Mouse (Mus musculus): Measurements from ENCODE around the gene Gtpbp2. TPM values are rescaled to one million over a fixed set of nuclear protein-coding genes. Genes with fewer than 3 reads are reported as not detected.
A peak's percentile ranks its signal among the peaks of the same experiment; 100 is the strongest.

The Gtpbp2 gene
- polyA plus RNA-seq, 1 experiment: 25.8 TPM

- H3K27me3 ChIP-seq (ENCODE audit: control insufficient read depth, insufficient read depth, low read length, poor library complexity, severe bottlenecking): no peaks in the 10 kb centered on the region
- TF ChIP-seq CTCF (IDR thresholded peaks at IDR 0.05; ENCODE audit: low read depth, low read length) (no peak), POLR2A (IDR thresholded peaks at IDR 0.05; ENCODE audit: insufficient read depth, low read length) (peak; percentile 21)
- H3K27ac ChIP-seq (ENCODE audit: insufficient read depth, low read length): no peak within 1 kb of the TSS
- peaks cover 5% of the 10 kb centered on the region for H3K36me3 ChIP-seq (ENCODE audit: control insufficient read depth, insufficient read depth, low read length, poor library complexity, severe bottlenecking)
- peak within 1 kb of the TSS; percentile 69 for H3K4me3 ChIP-seq (ENCODE audit: low read depth, low read length)
- no peak within 1 kb of the TSS for H3K9ac ChIP-seq (ENCODE audit: low read depth, poor library complexity, severe bottlenecking)
- H3K9me3 ChIP-seq (replicated peaks; ENCODE audit: control insufficient read depth, insufficient read depth, low read length, poor library complexity, severe bottlenecking): no peaks in the 10 kb centered on the region
- H3K4me1 ChIP-seq (ENCODE audit: control insufficient read depth, insufficient read depth, low read length): peaks cover 2% of the 10 kb centered on the region
These were observed 17.0 kb upstream of the Gtpbp2 start, which contains the start of gene Rsph9 for GRCm38 (mm10) chr17:46143578-46144423. TSS of gene Rsph9 (minus strand) at chr17:46144216.

DNA sequence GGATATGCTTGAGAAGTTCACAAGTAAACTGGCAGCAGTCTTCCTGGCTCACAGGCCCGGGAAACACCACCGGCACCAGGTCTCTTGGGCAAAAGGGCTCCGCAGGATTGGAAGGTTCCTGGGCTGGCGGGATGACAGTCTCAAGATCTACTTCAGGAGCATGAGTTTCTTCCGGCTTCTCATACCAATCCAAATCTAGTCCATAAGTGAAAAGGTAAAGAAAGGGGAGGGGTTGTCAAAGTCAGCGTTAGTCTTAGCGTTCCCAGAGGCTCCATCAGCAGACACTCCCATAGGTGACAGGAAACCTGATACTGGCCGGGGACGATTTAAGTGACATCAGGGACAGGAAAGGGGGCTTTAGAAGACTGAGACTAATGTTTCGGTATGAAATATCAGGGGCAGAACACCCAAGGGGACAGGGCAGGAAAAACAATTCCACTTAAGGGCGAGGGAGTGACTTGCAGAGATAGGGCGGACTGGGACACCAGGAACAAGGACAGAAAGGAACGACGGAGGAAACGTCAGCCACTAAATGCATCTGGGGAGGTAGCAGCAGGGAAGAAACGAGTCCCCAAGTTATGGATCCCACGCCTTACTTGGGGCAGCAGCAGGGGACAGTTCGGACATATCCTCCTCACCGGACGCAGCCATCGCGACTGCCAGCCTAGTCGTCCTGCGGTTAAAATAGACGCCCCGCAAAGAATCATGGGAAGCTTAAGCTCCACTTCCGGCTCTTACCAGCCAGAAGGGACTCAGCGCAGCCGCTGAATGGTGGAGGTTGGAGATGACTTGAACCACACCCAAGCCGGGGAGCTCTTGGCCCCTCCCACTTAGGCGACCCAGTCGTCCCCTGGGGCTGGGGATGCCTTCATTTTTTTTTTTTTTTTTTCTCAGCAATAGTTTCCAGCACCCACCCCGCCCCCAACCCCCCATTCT lies 7.7 kb upstream of the Gtpbp2 start, which contains the start of gene Mad2l1bp:
TSS of gene Mad2l1bp (minus strand) at position 707 of the 936 bp plus-strand sequence.
- Histone ChIP-seq H3K27ac (ENCODE audit: insufficient read depth, low read length) (no peak within 1 kb of the TSS), H3K4me1 (ENCODE audit: control insufficient read depth, insufficient read depth, low read length) (no peaks in the 10 kb centered on the region)

GRCm38 (mm10) chr17:46154336-46154735 lies 6.5 kb upstream of the Gtpbp2 start:
- Histone ChIP-seq H3K36me3 (ENCODE audit: control insufficient read depth, insufficient read depth, low read length, poor library complexity, severe bottlenecking) (peaks cover 3% of the 10 kb centered on the region; the same call in 1 of the 2 replicates), H3K9ac (ENCODE audit: low read depth, poor library complexity, severe bottlenecking) (no peak overlapping the region), H3K27ac (ENCODE audit: insufficient read depth, low read length) (no peak overlapping the region), H3K4me1 (ENCODE audit: control insufficient read depth, insufficient read depth, low read length) (peaks cover 2% of the 10 kb centered on the region), H3K4me3 (ENCODE audit: low read depth, low read length) (no peak overlapping the region), H3K27me3 (ENCODE audit: control insufficient read depth, insufficient read depth, low read length, poor library complexity, severe bottlenecking) (no peaks in the 10 kb centered on the region), H3K9me3 (replicated peaks; ENCODE audit: control insufficient read depth, insufficient read depth, low read length, poor library complexity, severe bottlenecking) (no peaks in the 10 kb centered on the region)
- TF ChIP-seq POLR2A (IDR thresholded peaks at IDR 0.05; ENCODE audit: insufficient read depth, low read length): no peak
- TF ChIP-seq EP300 (IDR thresholded peaks at IDR 0.05; ENCODE audit: insufficient read depth, low read depth, low read length): no peak
- TF ChIP-seq CTCF (IDR thresholded peaks at IDR 0.05; ENCODE audit: low read depth, low read length): no peak

More for the DNA sequence above, 7.7 kb upstream of the Gtpbp2 start, which contains the start of gene Mad2l1bp:
- H3K9me3 ChIP-seq (replicated peaks; ENCODE audit: control insufficient read depth, insufficient read depth, low read length, poor library complexity, severe bottlenecking): no peaks in the 10 kb centered on the region
- H3K9ac ChIP-seq (ENCODE audit: low read depth, poor library complexity, severe bottlenecking): peak within 1 kb of the TSS; percentile 54
- H3K36me3 ChIP-seq (ENCODE audit: control insufficient read depth, insufficient read depth, low read length, poor library complexity, severe bottlenecking): peaks cover 3% of the 10 kb centered on the region; the same call in 1 of the 2 replicates
- H3K4me3 ChIP-seq (ENCODE audit: low read depth, low read length): peak within 1 kb of the TSS; percentile 85
- TF ChIP-seq POLR2A (IDR thresholded peaks at IDR 0.05; ENCODE audit: insufficient read depth, low read length) (peak; percentile 98), EP300 (IDR thresholded peaks at IDR 0.05; ENCODE audit: insufficient read depth, low read depth, low read length) (no peak)
- H3K27me3 ChIP-seq (ENCODE audit: control insufficient read depth, insufficient read depth, low read length, poor library complexity, severe bottlenecking): no peaks in the 10 kb centered on the region

- H3K9me3 ChIP-seq (replicated peaks; ENCODE audit: control insufficient read depth, insufficient read depth, low read length, poor library complexity, severe bottlenecking): no peaks in the 10 kb centered on the region
- TF ChIP-seq CTCF (IDR thresholded peaks at IDR 0.05; ENCODE audit: low read depth, low read length): no peak
- no peaks in the 10 kb centered on the region for H3K27me3 ChIP-seq (ENCODE audit: control insufficient read depth, insufficient read depth, low read length, poor library complexity, severe bottlenecking)
These were observed 4.2 kb upstream of the Gtpbp2 start for GRCm38 (mm10) chr17:46156680-46157079.

DNA sequence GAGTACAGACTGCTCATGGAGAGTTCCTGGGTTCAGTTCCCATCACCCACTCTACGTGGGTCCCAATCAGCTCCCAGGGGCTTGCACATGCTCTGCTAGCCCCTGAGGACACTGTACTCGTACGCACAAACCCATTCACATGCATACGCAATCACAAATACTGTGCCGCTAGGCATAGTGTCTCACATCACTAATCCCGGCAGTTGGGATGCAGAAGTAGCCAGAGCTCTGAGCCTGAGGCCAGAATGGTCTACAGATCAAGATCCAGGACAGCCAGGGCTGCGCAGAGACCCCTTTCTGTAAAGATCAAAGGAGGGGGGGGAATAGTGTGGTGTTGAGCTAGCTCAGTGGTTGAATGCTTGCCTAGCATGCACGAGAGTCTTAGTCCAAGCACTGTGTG lies 3.7 kb upstream of the Gtpbp2 start:
- no peaks in the 10 kb centered on the region for H3K9me3 ChIP-seq (replicated peaks; ENCODE audit: control insufficient read depth, insufficient read depth, low read length, poor library complexity, severe bottlenecking)
- no peaks in the 10 kb centered on the region for H3K27me3 ChIP-seq (ENCODE audit: control insufficient read depth, insufficient read depth, low read length, poor library complexity, severe bottlenecking)
- peaks cover 2% of the 10 kb centered on the region for H3K4me1 ChIP-seq (ENCODE audit: control insufficient read depth, insufficient read depth, low read length)
- TF ChIP-seq CTCF (IDR thresholded peaks at IDR 0.05; ENCODE audit: low read depth, low read length): no peak
- TF ChIP-seq POLR2A (IDR thresholded peaks at IDR 0.05; ENCODE audit: insufficient read depth, low read length): no peak
- TF ChIP-seq EP300 (IDR thresholded peaks at IDR 0.05; ENCODE audit: insufficient read depth, low read depth, low read length): no peak
- H3K27ac ChIP-seq (ENCODE audit: insufficient read depth, low read length): no peak overlapping the region
- H3K9ac ChIP-seq (ENCODE audit: low read depth, poor library complexity, severe bottlenecking): no peak overlapping the region
- H3K36me3 ChIP-seq (ENCODE audit: control insufficient read depth, insufficient read depth, low read length, poor library complexity, severe bottlenecking): no peaks in the 10 kb centered on the region
- H3K4me3 ChIP-seq (ENCODE audit: low read depth, low read length): no peak overlapping the region

More at GRCm38 (mm10) chr17:46156680-46157079, 4.2 kb upstream of the Gtpbp2 start:
- Histone ChIP-seq H3K27ac (ENCODE audit: insufficient read depth, low read length) (no peak overlapping the region), H3K4me1 (ENCODE audit: control insufficient read depth, insufficient read depth, low read length) (peaks cover 2% of the 10 kb centered on the region), H3K9ac (ENCODE audit: low read depth, poor library complexity, severe bottlenecking) (no peak overlapping the region), H3K36me3 (ENCODE audit: control insufficient read depth, insufficient read depth, low read length, poor library complexity, severe bottlenecking) (no peaks in the 10 kb centered on the region), H3K4me3 (ENCODE audit: low read depth, low read length) (no peak overlapping the region)

Measured in ES-Bruce4 (cell line).